Mouse (Mus musculus): ENCODE results near the gene Slc38a1. TPM values are rescaled to one million over a fixed set of nuclear protein-coding genes. Genes with fewer than 3 reads are reported as not detected.

The Slc38a1 gene
- polyA plus RNA-seq (2012; rRNA removed), result 6.5 and 10.7 TPM in 2 replicates

- DNase-seq (ENCODE audit: low read depth), result no peak
Observed at GRCm38 (mm10) chr15:96642436-96643405, at the start of gene Slc38a1. Gene Slc38a1, minus strand, starts transcription at chr15:96642913.

- DNase-seq (ENCODE audit: low read depth), result no peak
Observed at GRCm38 (mm10) chr15:96692401-96692800, 49.7 kb upstream of the Slc38a1 start.

GRCm38 (mm10) chr15:96691381-96691780 lies 48.7 kb upstream of the Slc38a1 start:
- DNase-seq (ENCODE audit: low read depth), result no peak

DNA sequence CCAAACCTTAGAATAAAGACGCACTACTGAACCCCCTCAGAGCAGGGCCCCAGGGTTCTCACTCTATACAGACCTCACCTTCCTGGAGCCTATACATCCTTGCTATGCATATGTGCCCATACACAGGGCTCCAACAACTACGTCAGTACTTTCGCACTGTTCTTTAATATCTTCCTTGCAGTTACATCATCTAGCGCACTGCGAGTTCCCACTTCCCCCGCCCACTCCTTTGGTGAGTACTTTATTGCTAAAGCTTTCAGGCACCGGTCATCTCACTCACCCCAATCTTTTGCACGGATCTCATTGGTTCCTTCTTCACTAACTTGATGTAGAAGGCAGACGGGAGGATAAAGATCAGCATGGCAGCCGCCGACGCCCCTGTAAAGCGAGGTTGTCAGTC lies 48.1 kb upstream of the Slc38a1 start:
- no peak for DNase-seq (ENCODE audit: low read depth)

GRCm38 (mm10) chr15:96689919-96690318 lies 47.2 kb upstream of the Slc38a1 start:
- no peak for DNase-seq (ENCODE audit: low read depth)

- no peak for DNase-seq (ENCODE audit: low read depth)
Observed at GRCm38 (mm10) chr15:96688784-96689318, 46.1 kb upstream of the Slc38a1 start.

DNA sequence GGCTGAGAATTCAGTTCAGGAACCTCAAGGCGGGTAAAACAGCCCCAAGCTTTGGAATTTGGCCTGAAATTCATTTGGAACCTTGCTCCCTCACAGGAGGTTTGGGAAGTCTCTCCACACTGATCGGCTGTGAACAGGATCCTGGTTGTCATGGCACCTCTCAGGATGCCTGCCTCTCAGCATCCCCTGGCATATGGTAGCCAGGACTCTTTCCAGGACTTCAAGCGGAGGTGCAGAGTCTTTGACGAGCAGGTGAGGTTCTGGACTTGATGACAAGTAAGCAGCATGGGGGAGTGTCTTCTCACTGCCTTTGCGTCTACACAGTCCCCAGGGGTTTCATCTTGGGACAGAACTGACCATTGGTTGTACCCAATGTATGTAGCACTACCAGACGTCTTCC lies 45.3 kb upstream of the Slc38a1 start:
- no peak for DNase-seq (ENCODE audit: low read depth)

- no peak for DNase-seq (ENCODE audit: low read depth)
Observed at GRCm38 (mm10) chr15:96687366-96687765, 44.7 kb upstream of the Slc38a1 start.

- no peak for DNase-seq (ENCODE audit: low read depth)
Observed at GRCm38 (mm10) chr15:96686201-96687159, 43.8 kb upstream of the Slc38a1 start.

- DNase-seq (ENCODE audit: low read depth), result no peak
Observed at GRCm38 (mm10) chr15:96685273-96685672, 42.6 kb upstream of the Slc38a1 start.

GRCm38 (mm10) chr15:96684132-96684830 lies 41.6 kb upstream of the Slc38a1 start:
- no peak for DNase-seq (ENCODE audit: low read depth)

GRCm38 (mm10) chr15:96678871-96679773 lies 36.4 kb upstream of the Slc38a1 start:
- DNase-seq (ENCODE audit: low read depth), result no peak

- DNase-seq (ENCODE audit: low read depth), result no peak
Observed at GRCm38 (mm10) chr15:96676518-96676917, 33.8 kb upstream of the Slc38a1 start.

DNA sequence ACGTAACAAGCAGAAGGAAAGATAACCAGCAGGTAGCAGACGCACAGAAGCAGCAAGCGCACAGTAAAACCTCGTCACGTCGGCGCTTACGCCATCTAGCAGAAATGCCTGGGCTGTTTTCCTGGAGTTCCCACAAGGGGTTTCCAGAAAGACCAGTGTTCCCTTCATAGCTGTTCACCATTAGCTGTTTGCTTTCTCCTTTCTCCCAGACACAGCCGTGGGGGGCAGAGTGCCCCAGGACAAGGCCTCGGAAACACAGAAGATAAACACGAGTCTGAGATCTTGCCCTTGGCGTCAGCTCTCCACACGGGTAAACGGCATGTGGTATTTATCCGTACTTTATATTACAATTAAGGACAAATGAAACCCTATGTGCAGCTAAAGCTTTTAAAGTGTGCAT lies 33.0 kb upstream of the Slc38a1 start:
- no peak for DNase-seq (ENCODE audit: low read depth)

DNA sequence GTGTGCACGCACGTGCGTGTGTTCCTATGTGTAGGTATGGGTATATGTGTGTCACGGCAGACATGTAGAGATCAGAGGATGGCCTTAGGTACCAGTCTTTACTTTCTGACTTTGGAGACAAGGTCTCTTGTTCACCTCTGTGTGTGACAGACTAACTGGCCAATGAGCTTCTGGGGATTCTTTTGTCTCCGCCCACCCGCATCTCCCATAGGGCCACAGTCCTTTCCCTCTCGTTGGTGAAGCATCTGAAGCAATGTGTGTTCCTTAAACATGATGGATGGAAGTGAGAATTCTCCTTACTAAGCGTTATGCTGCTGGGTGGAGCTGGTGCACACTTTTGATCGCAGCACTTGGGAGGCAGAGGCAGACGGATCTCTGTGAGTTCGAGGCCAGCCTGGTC lies 32.3 kb upstream of the Slc38a1 start:
- no peak for DNase-seq (ENCODE audit: low read depth)

DNA sequence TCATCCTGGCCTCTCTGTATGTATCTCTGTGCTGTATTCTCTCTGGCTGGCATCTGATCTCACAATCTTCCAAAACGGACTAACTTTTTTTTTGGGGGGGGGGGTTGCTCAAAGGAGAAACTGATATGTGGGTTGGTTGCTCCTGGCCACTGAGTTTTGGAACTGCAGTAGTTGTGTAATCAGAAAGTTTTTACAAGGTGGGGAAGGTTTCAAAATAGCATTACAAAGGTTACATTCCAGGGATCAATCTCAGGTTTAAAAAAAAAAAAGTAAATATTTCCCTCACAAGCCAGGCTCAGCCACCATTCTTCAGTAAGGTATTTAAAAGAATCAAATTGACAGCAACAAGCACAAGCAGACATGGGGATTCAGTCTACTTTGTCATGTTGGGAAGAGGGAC lies 31.4 kb upstream of the Slc38a1 start:
- DNase-seq (ENCODE audit: low read depth), result no peak

- DNase-seq (ENCODE audit: low read depth), result no peak
Observed at GRCm38 (mm10) chr15:96669721-96670120, 27.0 kb upstream of the Slc38a1 start.

GRCm38 (mm10) chr15:96666663-96667062 lies 23.9 kb upstream of the Slc38a1 start:
- no peak for DNase-seq (ENCODE audit: low read depth)

DNA sequence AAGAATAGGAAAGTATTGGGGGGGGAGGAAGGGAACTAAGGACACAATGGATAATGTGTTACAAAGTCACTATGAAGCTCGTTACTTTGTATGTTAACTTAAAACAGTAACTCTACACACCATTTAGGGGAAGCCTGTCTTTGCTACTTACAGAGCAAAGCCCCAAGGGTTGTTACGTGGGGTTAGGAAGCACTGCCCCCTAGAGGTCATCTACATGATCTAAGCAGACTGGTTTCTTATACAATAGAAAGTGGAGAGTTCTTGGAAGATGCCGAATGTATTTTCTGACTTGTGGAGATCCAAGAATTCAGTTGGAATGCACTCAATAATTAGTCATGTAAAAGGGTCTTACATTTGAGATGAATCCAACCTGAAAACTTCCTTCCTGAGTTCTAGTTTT lies 23.2 kb upstream of the Slc38a1 start:
- no peak for DNase-seq (ENCODE audit: low read depth)

DNA sequence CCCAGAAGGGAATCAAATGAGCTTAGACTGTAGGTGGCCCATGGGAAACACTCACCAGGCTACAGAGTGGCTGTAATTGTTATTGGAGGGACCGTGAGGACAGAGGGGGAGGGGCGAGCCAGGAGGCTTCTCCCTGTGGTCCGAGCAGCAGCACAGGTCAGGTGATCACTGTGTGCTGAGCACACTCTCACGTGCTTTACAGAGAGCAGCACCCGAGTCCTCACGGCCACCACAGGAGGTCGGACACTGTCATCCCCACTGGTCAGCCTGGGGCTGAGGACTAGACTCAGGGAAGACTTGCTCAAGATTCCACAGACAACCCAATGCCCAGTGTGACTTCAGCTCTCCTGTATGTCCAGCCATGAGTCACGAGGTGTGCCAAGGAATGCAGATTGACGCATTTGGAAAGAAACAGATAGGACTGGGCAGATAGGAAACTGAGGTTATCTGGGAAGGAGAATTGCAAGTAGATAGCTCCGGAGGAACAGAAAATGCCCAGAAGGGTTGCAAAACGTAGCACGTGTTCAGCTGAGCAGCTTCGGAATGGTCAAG lies 18.0 kb upstream of the Slc38a1 start:
- DNase-seq (ENCODE audit: low read depth), result no peak

Data from gonadal fat pad, adult 2 months (tissue).